Mouse (Mus musculus): ENCODE results near the gene Elmo1.
A peak's percentile ranks its signal among the peaks of the same experiment; 100 is the strongest.

The Elmo1 gene

DNA sequence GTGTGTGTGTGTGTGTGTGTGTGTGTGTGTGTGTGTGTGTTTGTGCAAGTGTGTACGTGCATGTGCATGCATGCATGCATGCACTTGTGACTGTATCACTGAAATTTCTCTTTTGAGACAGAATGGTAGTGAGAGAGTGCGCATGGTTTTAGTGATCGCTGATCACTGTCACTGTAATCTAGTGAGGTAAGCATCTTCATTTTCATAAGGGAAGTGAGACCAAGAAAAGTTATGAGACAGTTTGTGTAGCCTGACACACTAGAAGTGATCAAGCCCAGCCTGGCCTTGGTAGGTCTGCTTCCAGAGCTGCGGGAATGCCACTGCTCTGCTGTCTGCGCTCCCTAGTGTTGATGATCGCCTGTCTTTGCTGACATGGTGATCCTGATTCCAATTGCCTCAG, 122.3 kb downstream of the Elmo1 start:
- DNase-seq = no peak

DNA sequence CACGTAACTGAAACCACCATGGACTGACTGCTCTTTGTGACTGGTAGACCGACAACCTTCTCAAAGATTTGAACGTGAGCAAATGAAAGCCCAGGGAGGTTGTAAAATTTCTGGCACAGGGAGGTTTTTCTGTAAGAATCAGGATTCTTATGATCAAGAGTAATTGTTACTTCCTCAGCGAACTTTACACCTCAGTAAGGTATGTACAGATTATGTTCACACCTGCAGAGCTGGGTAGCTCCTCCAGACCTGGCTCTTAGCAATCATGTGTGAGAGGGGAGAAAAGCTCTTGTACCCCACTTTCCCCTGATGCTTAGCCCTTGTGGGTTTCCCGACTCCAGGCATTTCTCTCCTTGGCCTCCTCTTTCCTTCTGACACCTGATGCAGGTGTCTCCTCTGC, 123.5 kb downstream of the Elmo1 start:
- DNase-seq = no peak

DNA sequence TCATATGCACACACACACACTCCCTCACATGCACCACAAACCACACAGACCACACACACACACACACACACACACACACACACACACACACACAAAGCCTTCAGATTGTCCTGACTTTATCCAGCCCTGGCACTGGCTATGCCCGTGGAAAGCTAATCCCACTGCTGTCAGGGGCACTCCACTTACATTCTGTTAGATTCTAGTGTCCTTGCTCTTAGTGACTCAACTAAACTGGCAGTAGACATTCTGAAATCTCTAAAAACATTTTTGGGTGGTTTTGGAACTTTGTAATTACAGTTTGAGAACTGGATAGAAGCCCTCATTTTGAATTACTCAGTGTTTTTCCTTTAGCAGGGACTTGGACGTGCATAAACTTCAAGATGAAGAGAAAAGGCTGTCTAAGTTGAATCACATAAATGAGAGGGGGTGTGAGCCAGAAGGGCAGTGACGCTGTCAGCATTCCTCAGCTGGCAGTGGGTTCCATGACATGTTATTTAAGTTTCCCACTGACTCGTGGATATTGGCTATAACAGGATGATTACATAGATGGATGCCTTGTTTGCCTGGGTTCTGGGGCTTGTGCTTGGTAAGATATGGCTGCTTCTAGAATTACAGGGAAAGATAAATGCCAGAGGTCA, 127.2 kb downstream of the Elmo1 start:
- DNase-seq = no peak

DNA sequence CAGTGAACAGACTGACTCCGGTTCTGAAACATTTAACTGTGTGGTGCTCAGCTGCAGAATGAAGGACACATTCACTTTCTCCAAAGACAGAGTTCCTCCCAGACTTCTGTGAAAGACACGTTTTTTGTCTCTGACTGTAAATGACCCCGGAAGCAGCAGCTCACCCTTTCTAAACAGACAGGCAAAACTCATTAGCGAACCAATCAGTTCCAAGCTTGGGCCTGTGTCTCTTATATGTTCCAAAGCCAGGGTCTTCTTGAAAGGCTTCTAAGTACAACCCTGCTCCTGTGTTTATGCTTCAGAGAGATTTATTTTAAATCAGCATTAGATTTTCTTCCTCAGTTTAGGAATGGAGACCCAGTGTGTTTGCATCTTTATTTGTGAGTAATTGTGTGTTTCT, 127.7 kb downstream of the Elmo1 start:
- no peak for DNase-seq

DNA sequence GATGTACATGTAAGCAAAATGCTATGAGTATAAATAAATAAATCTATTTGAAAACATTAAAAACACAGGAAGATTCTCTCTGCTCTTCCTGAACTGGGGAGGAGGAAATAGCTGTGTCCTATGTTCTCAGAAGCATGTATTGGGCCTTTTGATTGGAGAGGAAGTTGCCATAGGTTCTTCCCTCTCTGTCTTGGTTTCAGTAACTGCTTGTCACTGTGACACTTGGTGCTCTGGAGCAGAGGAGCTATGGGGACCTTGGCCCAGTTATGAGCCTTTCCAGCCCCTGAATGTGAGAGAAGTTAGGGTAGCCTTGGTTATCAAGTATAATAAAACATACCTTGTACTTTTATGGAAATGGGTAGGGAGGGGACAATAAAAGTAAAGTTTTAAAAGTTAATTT, 130.0 kb downstream of the Elmo1 start:
- no peak for DNase-seq

DNA sequence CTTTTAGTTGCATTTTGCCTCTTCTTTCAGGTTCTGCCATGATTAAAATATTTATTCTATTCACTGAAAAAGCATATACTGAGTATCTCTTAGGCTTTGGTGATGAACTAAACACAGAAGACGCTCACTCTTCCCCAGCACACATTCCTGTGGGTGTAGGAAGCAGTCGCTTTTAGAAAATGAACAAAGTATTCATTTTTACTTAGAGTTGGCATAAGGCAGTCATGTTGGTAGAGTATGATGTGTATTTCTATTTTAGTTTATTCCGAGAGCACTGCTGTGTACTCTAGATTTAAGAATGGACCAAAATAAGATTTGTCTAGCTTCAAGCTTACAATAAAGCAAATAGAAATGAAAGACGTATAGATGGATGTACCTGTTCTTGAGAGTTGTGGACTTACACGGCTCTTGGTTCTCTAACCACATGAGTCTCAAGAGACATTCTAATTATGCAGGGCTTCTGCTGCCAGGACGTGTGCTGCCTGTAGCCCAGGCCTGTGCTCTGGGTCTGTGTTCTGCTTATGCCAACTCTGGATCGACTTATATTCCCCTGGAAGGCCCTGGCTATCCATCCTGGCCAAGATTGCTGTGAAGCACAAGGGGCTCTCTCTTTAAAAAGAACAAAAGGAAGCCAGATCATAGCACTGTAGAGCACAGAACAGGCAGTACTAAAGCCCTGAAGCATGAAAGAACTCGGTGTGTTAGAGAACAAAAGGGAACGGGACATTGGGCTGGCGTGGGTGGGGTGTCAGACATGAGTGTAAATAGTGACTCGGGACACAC, 137.7 kb downstream of the Elmo1 start:
- no peak for DNase-seq

DNA sequence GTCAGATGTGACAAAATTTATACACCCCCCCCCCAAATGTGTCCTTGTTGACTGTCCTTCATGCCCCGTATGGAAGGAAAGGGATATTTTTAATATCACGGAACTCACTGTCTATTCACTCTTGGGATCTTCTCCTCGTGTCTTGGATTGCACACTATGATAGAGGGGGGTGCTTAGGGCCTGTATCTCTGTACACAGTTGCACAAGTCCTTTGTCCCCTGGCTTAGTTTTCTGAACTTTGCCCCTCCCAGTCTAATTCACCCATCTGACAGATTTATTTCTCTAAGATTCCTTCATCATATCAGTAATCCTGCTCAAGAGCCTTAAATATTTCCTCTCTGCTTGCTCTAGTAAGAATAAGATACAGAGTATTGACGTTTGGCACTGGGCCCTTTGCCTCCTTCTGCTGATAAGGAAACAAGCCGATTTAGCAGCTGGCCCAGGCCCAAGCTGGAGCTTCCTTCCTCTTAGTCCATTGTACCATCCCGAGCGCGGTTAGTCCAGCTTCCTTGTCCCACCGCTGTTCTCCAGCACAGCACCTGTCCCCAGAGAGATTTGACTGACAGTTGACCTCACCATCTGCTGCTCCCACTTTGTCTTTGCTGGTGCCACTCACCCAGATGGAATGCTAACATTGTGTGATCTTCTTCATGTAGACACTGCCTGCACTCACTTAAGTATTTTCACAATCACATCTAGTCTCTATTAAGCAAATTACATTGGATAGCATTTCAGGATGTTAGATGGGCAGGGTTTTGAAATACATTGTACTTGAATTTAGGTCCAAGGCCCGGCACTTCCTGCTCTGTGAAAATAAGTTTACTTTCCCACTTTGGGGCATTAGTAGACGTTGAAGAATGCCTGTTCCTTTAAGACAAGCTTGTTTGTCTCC, 141.7 kb downstream of the Elmo1 start:
- DNase-seq = peak; percentile 74 to 78

DNA sequence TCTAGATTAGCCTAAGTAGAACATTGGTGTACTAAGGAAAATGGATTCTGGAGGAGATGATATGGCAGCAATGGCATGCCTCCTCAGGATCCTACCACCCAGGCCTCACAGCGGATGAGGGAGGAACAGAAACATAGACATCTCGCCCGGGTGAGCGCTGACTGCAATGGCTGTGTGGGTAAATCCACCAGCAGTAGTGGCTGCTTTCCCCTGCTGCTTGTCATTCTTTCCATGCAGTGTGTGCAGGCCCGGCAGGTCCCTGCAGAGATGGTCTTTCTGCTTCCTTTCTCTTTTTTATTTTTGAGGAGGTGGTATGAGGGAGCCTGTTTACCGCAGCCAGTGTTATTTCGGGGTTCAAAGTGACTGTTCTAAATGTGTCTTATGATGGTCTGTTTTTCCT, 143.3 kb downstream of the Elmo1 start:
- no peak for DNase-seq

DNA sequence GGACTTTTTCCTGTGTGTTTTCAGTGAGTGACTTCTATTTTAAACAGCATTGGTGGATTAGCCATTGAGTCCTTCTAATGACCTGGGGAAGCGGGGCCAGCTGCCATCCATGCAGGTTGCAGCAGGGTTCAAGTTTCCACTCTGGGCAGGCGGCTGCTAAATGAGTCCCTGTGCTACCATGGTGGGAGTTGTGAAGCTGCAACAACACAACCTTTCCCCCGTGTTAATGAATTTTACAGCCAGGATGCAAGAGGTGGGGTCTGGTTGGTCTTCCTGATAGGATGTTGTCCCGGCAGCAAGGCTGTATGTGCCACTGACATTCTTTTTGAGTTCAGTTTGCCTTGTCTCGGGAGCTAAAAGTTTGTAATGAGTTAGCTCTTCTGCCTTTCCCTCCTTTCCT, 147.2 kb downstream of the Elmo1 start:
- DNase-seq = no peak

DNA sequence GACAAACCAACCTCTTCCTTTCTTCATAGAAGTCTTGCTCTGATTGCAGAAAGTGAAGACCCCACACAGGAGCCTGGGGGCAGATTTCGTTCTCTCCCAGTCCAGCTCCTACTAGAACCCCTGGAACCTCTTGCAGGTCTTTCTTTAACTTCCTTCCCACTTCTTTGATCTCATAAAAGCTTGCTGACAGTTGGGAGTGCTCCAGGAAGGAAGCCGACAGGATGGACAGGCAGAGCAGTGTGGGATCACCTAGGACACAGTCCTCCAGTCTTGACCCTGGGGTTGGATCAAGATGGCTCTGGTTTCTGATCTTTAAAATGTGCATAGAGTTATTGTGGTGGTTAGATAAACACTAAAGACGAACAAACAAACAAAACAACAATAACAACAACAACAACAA, 147.8 kb downstream of the Elmo1 start:
- no peak for DNase-seq

DNA sequence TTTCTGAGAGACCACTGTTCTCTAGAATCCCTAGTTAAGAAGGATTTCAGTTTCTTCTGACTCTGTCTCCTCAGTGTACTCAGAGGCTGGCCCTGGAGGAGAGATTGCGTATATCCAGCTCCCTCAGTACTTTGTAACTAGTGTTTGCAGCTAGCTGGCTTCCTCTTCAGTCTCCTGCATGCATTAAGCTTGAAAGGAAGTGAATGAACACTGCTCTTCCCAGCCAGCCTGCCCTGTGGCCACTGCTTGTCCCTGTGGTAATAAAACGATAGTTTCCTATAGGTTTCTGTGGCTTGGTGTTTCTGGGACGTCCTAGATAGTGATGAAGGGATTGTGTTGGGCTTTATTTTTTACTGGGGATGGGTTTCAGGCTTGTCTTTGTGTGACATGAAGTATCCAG, 148.3 kb downstream of the Elmo1 start:
- DNase-seq = no peak

DNA sequence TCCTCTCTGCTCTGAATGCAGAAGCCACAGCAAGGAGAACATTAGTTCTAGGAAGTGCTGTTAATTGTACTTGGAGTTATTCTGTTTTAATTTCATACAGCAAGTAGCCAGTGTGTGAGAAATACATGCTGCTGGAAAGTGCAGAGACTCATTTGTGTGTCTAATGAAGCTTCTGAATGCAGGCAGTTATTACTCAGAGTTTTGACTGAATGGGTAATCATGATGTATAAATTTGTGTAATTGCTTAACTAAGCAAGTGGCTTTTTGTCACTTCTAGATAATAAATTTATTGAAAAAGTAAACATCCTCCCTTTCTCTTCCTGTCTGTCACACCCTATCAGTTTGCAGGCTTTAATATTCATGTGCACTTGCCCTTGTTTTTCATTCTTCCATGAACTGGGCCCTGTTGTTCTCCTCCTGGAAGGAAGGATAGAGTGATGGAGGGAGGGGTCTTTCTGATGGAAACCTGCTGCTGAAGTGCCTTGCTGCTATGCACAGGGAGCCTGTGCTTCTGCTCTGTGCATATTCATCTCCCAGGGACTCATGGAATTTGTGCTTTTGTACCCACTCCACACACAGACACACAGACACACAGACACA, 159.8 kb downstream of the Elmo1 start:
- no peak for DNase-seq

DNA sequence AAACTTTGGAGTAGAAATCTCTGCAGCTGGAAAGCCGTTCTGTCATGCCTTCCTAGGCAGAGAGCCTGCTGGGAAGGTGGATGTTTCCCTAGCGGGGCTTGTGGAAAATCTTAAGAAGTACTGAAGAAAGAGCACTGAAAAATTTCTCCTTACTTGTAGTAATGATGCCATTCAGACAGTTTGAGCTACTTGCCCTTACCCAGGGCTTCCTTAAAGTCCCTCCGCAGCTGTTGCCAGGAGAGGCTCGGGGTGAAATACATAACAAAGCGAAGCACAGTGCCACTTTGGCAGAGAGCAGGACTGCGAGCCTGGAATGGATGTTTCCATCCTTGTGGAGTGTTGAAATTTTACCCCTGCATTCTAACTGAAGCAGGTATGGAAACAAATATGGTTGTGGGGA, 164.5 kb downstream of the Elmo1 start:
- DNase-seq = no peak

DNA sequence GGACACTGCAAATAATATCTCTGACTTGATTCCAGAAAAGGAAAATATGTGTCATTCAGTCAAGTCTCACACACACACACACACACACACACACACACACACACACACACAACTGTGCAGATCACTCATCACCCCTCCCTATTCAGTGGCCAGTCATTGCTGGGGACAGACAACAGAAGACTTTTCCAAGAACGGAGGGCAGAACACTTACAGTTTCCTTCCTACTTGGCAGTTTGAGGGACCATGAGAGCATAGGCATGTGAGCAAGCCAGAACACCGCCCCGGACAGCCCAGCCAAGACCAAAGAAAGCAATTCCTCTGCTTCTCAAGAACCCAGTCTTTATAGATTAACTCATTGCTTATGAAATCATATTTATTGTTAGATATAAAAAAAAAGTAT, 165.0 kb downstream of the Elmo1 start:
- DNase-seq = no peak

DNA sequence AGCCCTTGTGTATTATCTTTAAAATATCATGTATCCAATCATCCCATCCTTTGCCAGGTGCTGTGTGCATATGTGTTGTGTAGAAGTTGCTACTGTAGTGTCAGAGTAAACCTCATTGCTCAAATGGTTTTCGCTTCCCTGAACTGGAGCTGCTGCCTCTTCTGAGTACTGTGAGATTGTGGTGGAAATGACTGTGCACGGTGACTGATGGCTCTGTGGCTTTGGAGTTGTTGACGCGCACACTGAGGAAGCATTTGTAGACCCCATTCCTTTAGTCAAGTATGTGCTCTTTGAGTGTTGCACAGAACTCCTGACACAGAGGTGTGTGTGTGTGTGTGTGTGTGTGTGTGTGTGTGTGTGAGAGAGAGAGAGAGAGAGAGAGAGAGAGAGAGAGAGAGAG, 166.2 kb downstream of the Elmo1 start:
- DNase-seq = no peak

DNA sequence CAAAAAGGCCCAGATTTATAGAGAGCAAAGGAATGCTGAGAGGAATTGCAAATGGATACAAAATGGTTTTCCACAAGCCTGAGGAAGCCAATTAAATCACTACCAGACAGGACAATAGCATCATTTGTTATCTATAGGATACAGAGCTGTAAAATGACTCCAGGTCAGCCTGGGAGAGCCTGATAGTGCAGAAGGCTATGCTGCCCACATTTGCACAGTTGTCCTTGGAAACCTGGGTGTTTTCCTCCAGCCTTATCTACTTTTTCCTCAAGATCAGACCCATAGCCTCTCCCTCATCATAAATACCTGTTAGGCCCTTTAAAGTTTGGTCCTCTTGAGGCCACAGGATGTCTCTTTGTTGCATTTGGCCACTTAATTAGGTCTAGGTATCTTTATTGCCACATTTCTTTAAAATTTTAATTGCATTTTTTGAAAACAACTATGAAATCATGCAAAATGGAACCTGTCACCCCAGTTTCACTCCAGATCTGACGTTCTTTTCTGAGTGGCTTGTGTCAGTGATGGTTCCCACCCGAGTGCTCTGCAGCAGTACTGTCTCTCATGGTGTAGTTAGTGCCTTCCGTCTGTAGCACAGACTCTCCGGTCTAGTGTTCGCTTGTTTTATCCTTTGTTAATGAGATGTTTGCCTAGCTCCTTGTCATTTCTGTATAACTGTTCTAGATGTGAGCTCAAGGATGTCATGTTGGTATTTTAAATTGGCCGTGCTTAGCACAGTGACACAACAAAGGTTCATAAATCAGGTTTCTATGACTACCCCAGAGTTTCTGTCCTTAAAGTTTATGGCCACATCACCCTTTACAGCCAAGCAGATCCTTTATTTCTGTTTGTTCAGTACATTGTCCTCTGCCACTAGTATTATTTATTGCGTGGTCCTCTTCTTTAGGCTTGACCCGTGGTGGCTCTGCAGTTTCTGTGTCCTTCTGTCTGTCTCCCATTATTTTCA, 167.4 kb downstream of the Elmo1 start:
- no peak for DNase-seq

DNA sequence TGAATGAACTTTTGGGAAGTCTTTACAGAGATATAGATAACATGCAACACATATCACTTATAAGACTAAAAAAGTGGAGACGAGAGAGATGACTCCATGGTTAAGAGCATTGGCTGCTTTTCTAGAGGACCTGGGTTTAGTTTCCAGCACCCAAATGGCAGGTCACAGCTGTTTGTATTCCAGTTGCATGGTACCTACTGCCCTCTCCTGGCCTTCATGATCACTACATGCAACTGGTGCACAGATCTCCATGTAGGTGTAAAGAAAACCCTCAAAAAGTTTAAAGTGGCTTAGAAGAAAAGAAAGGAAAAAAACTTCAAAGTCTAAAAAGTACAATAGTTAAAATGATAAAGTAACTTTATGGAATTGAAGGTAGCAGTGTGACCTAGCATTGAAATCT, 172.8 kb downstream of the Elmo1 start:
- DNase-seq = no peak

DNA sequence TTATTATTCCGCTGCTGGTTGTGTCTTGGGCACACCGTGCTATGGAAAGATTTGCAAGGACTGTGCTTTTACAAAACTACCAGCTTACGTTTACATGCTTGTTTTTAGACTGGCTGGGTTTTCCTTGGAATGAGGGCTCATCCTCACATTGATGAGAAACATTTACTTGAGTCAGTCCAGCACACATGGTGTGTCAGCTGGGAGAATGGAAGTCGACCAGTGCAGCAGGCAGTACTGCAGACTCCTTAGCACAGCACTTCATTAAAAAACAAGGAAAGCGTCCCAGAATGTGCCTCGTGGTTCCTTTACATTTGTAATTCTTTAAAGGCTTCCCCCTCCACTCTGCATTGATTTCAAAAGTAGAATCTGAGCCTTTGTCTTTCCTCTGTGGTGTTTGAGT, 179.8 kb downstream of the Elmo1 start:
- no peak for DNase-seq

DNA sequence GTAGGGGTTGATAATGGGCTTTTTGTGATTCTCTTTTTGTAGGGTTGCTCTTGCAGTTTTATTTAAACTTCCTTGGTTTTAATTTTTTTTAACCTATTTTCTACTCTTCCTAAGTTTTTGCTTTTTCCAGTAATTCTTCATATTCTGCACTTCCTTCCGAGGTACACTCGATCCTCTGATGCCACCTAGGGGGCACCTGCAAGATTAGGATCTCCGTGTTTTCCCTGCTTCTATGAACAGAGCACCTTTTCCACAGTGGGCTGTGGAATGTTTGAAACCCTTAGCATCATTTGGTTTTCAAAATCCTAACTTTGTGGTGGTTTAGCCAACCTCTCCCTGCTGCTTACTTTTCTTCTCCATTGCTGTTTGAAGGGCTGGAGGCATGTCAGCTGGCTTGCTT, 181.4 kb downstream of the Elmo1 start:
- DNase-seq = no peak

DNA sequence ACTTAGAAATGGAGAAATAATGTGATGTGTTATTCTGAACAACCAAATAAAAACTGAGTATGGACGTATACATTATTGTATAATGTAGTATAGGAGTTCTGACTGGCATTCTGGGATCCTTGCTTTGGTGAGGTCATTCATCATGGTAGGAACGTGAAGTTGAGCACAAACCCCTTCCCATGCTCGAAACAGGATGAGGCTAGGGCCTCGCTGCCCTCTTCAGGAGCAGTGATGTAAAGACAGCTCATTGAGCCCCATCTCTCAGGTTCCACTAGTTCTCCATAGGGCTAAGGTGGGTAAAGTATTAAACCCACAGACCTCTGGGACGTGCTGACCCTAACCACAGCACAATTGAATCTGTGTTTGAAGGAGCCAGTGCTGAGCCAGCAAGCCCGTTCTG, 182.2 kb downstream of the Elmo1 start:
- no peak for DNase-seq

DNA sequence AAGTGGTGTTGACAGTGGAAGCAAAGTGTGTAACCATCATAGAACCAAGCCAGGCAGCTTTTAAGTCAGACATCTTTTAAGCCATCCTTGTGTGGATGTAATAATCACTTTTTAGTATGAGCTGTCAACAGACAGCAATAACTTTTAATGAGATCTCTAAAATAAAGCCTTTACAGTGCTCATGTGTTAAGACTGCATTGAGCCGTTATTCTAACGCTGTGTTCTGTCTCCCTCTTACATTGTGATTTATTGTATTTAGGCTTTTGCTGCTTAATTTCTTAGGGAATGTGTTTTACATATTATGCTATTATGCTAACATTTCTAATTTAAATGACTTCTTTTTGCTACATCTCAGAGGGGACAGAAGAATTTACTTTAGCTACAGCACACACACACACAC, 189.5 kb downstream of the Elmo1 start:
- DNase-seq = no peak

DNA sequence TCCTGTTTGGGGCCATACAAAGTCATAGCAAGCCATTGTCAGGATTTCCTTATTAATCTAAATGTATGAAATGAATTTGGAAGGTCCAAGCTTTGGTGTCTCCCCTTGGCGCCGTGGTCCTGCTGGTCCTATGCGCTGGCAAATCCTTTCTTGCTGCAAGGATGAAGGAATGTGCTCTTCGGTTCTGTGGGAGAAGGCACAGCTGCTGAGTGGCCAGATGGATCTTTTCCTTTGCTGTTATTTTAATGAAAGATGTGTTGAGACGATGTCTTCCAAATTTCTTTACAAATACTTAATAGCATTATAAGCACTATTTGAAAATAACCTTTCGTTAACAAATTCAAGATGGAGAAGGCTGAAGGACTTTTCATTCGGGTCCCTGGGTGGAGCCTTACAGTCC, 193.5 kb downstream of the Elmo1 start:
- DNase-seq = no peak
